Mouse (Mus musculus) G1E (cell line): Measurements from ENCODE around the gene Cbln3.
A peak's percentile ranks its signal among the peaks of the same experiment; 100 is the strongest.

Source experiments
- CTCF ChIP-seq: IDR thresholded peaks from 2 replicates; pipeline ENCODE4 v1.5.1; 2012; ENCODE audit warnings: low read depth, low read length, inconsistent platforms, mixed read lengths
- GATA1 ChIP-seq: IDR thresholded peaks from 2 replicates; pipeline ENCODE4 v1.6.1; 2012; ENCODE audit warnings: borderline replicate concordance, low read length, inconsistent platforms, mixed read lengths
- GATA2 ChIP-seq: IDR thresholded peaks from 2 replicates; pipeline ENCODE4 v1.6.1; 2012; ENCODE audit warnings: low read depth, low read length, inconsistent platforms, borderline replicate concordance

GRCm38 (mm10) chr14:55918240-55919082, 34.3 kb upstream of the Cbln3 start:
- TF ChIP-seq CTCF (peak; percentile 85), GATA1 (no peak), GATA2 (no peak)
